Mouse (Mus musculus): ENCODE results near the gene Ngf. TPM values are rescaled to one million over a fixed set of nuclear protein-coding genes. Genes with fewer than 3 reads are reported as not detected.

The Ngf gene
- total RNA-seq, 1 experiment: 12.4 TPM

- H3K9ac ChIP-seq (ENCODE audit: insufficient read depth, low read depth, low read length, poor library complexity, severe bottlenecking): no peak overlapping the region
- H3K9me3 ChIP-seq (ENCODE audit: control insufficient read depth, insufficient read depth, low read depth, low read length): no peaks in the 10 kb centered on the region
- in situ Hi-C loops (cut with MboI; ENCODE audit: low sequenced_read_pairs in 2 of 2, unreplicated experiment in 2 of 2): no loop called here
- DNase-seq (ENCODE audit: low read depth, low spot score): no peak
- no peaks in the 10 kb centered on the region for H3K36me3 ChIP-seq (ENCODE audit: control insufficient read depth, insufficient read depth, low read length, poor library complexity, severe bottlenecking)
- no peak for TF ChIP-seq ZC3H11A (IDR thresholded peaks at IDR 0.05; ENCODE audit: borderline replicate concordance, low read depth, low read length)
- TF ChIP-seq HCFC1 (IDR thresholded peaks at IDR 0.05; ENCODE audit: borderline replicate concordance, insufficient read depth, low read length): no peak
- no peak for TF ChIP-seq MAFK (IDR thresholded peaks at IDR 0.05; ENCODE audit: insufficient read depth, low read depth, low read length)
- TF ChIP-seq CHD2 (IDR thresholded peaks at IDR 0.05; ENCODE audit: low read depth, low read length): no peak
- TF ChIP-seq ZNF384 (IDR thresholded peaks at IDR 0.05; ENCODE audit: low read depth, low read length): no peak
- H3K4me1 ChIP-seq (ENCODE audit: control insufficient read depth in 2 of 2, insufficient read depth in 2 of 2, low read length in 2 of 2, poor library complexity in 1 of 2): no peaks in the 10 kb centered on the region
- no peak overlapping the region for H3K27ac ChIP-seq (ENCODE audit: insufficient read depth, low read depth, low read length, poor library complexity, severe bottlenecking)
- H3K4me3 ChIP-seq (ENCODE audit: insufficient read depth in 1 of 2, low read depth in 1 of 2, low read length in 2 of 2, poor library complexity in 1 of 2, severe bottlenecking in 1 of 2): no peak overlapping the region
These were observed 51.3 kb downstream of the Ngf start for GRCm38 (mm10) chr3:102521061-102521460.

- Histone ChIP-seq H3K9ac (ENCODE audit: insufficient read depth, low read depth, low read length, poor library complexity, severe bottlenecking) (no peak overlapping the region), H3K36me3 (ENCODE audit: control insufficient read depth, insufficient read depth, low read length, poor library complexity, severe bottlenecking) (no peaks in the 10 kb centered on the region), H3K9me3 (ENCODE audit: control insufficient read depth, insufficient read depth, low read depth, low read length) (no peaks in the 10 kb centered on the region), H3K4me3 (ENCODE audit: insufficient read depth in 1 of 2, low read depth in 1 of 2, low read length in 2 of 2, poor library complexity in 1 of 2, severe bottlenecking in 1 of 2) (no peak overlapping the region), H3K27ac (ENCODE audit: insufficient read depth, low read depth, low read length, poor library complexity, severe bottlenecking) (no peak overlapping the region), H3K4me1 (ENCODE audit: control insufficient read depth in 2 of 2, insufficient read depth in 2 of 2, low read length in 2 of 2, poor library complexity in 1 of 2) (no peaks in the 10 kb centered on the region)
- in situ Hi-C loops (cut with MboI; ENCODE audit: low sequenced_read_pairs in 2 of 2, unreplicated experiment in 2 of 2): no loop called here
- no peak for TF ChIP-seq HCFC1 (IDR thresholded peaks at IDR 0.05; ENCODE audit: borderline replicate concordance, insufficient read depth, low read length)
- no peak for TF ChIP-seq ZNF384 (IDR thresholded peaks at IDR 0.05; ENCODE audit: low read depth, low read length)
- TF ChIP-seq CHD2 (IDR thresholded peaks at IDR 0.05; ENCODE audit: low read depth, low read length): no peak
- no peak for TF ChIP-seq MAFK (IDR thresholded peaks at IDR 0.05; ENCODE audit: insufficient read depth, low read depth, low read length)
- no peak for TF ChIP-seq ZC3H11A (IDR thresholded peaks at IDR 0.05; ENCODE audit: borderline replicate concordance, low read depth, low read length)
- no peak for DNase-seq (ENCODE audit: low read depth, low spot score)
These were observed 54.0 kb downstream of the Ngf start for GRCm38 (mm10) chr3:102523711-102524110.

GRCm38 (mm10) chr3:102524951-102525350 lies 55.2 kb downstream of the Ngf start:
- in situ Hi-C loops (cut with MboI; ENCODE audit: low sequenced_read_pairs in 2 of 2, unreplicated experiment in 2 of 2): no loop called here
- H3K4me3 ChIP-seq (ENCODE audit: insufficient read depth in 1 of 2, low read depth in 1 of 2, low read length in 2 of 2, poor library complexity in 1 of 2, severe bottlenecking in 1 of 2): no peak overlapping the region
- H3K9ac ChIP-seq (ENCODE audit: insufficient read depth, low read depth, low read length, poor library complexity, severe bottlenecking): no peak overlapping the region
- no peak overlapping the region for H3K27ac ChIP-seq (ENCODE audit: insufficient read depth, low read depth, low read length, poor library complexity, severe bottlenecking)
- no peak for TF ChIP-seq MAFK (IDR thresholded peaks at IDR 0.05; ENCODE audit: insufficient read depth, low read depth, low read length)
- TF ChIP-seq ZC3H11A (IDR thresholded peaks at IDR 0.05; ENCODE audit: borderline replicate concordance, low read depth, low read length): no peak
- no peak for TF ChIP-seq HCFC1 (IDR thresholded peaks at IDR 0.05; ENCODE audit: borderline replicate concordance, insufficient read depth, low read length)
- H3K9me3 ChIP-seq (ENCODE audit: control insufficient read depth, insufficient read depth, low read depth, low read length): no peaks in the 10 kb centered on the region
- no peak for DNase-seq (ENCODE audit: low read depth, low spot score)
- H3K36me3 ChIP-seq (ENCODE audit: control insufficient read depth, insufficient read depth, low read length, poor library complexity, severe bottlenecking): no peaks in the 10 kb centered on the region
- no peaks in the 10 kb centered on the region for H3K4me1 ChIP-seq (ENCODE audit: control insufficient read depth in 2 of 2, insufficient read depth in 2 of 2, low read length in 2 of 2, poor library complexity in 1 of 2)

GRCm38 (mm10) chr3:102525856-102526255 lies 56.1 kb downstream of the Ngf start:
- no peak for DNase-seq (ENCODE audit: low read depth, low spot score)
- TF ChIP-seq MAFK (IDR thresholded peaks at IDR 0.05; ENCODE audit: insufficient read depth, low read depth, low read length) (no peak), CHD2 (IDR thresholded peaks at IDR 0.05; ENCODE audit: low read depth, low read length) (no peak), ZC3H11A (IDR thresholded peaks at IDR 0.05; ENCODE audit: borderline replicate concordance, low read depth, low read length) (no peak), ZNF384 (IDR thresholded peaks at IDR 0.05; ENCODE audit: low read depth, low read length) (no peak), HCFC1 (IDR thresholded peaks at IDR 0.05; ENCODE audit: borderline replicate concordance, insufficient read depth, low read length) (no peak)
- Histone ChIP-seq H3K4me1 (ENCODE audit: control insufficient read depth in 2 of 2, insufficient read depth in 2 of 2, low read length in 2 of 2, poor library complexity in 1 of 2) (no peaks in the 10 kb centered on the region), H3K4me3 (ENCODE audit: insufficient read depth in 1 of 2, low read depth in 1 of 2, low read length in 2 of 2, poor library complexity in 1 of 2, severe bottlenecking in 1 of 2) (no peak overlapping the region), H3K9me3 (ENCODE audit: control insufficient read depth, insufficient read depth, low read depth, low read length) (no peaks in the 10 kb centered on the region), H3K27ac (ENCODE audit: insufficient read depth, low read depth, low read length, poor library complexity, severe bottlenecking) (no peak overlapping the region), H3K9ac (ENCODE audit: insufficient read depth, low read depth, low read length, poor library complexity, severe bottlenecking) (no peak overlapping the region), H3K36me3 (ENCODE audit: control insufficient read depth, insufficient read depth, low read length, poor library complexity, severe bottlenecking) (no peaks in the 10 kb centered on the region)
- in situ Hi-C loops (cut with MboI; ENCODE audit: low sequenced_read_pairs in 2 of 2, unreplicated experiment in 2 of 2): no loop called here

- no peak for DNase-seq (ENCODE audit: low read depth, low spot score)
- TF ChIP-seq MAFK (IDR thresholded peaks at IDR 0.05; ENCODE audit: insufficient read depth, low read depth, low read length) (no peak), ZNF384 (IDR thresholded peaks at IDR 0.05; ENCODE audit: low read depth, low read length) (no peak), CHD2 (IDR thresholded peaks at IDR 0.05; ENCODE audit: low read depth, low read length) (no peak), HCFC1 (IDR thresholded peaks at IDR 0.05; ENCODE audit: borderline replicate concordance, insufficient read depth, low read length) (no peak), ZC3H11A (IDR thresholded peaks at IDR 0.05; ENCODE audit: borderline replicate concordance, low read depth, low read length) (no peak)
- H3K27ac ChIP-seq (ENCODE audit: insufficient read depth, low read depth, low read length, poor library complexity, severe bottlenecking): no peak overlapping the region
- H3K9me3 ChIP-seq (ENCODE audit: control insufficient read depth, insufficient read depth, low read depth, low read length): no peaks in the 10 kb centered on the region
- H3K9ac ChIP-seq (ENCODE audit: insufficient read depth, low read depth, low read length, poor library complexity, severe bottlenecking): no peak overlapping the region
- in situ Hi-C loops (cut with MboI; ENCODE audit: low sequenced_read_pairs in 2 of 2, unreplicated experiment in 2 of 2): no loop called here
- H3K36me3 ChIP-seq (ENCODE audit: control insufficient read depth, insufficient read depth, low read length, poor library complexity, severe bottlenecking): no peaks in the 10 kb centered on the region
- H3K4me3 ChIP-seq (ENCODE audit: insufficient read depth in 1 of 2, low read depth in 1 of 2, low read length in 2 of 2, poor library complexity in 1 of 2, severe bottlenecking in 1 of 2): no peak overlapping the region
- no peaks in the 10 kb centered on the region for H3K4me1 ChIP-seq (ENCODE audit: control insufficient read depth in 2 of 2, insufficient read depth in 2 of 2, low read length in 2 of 2, poor library complexity in 1 of 2)
These were observed 56.8 kb downstream of the Ngf start for GRCm38 (mm10) chr3:102526481-102526880.

Data from ES-E14 (cell line).